Mouse (Mus musculus): ENCODE results near the gene Nin. TPM values are rescaled to one million over a fixed set of nuclear protein-coding genes. Genes with fewer than 3 reads are reported as not detected.

Gene Nin
- total RNA-seq, 2 experiments from 2014 or later, result 21.0 to 32.1 TPM

DNA sequence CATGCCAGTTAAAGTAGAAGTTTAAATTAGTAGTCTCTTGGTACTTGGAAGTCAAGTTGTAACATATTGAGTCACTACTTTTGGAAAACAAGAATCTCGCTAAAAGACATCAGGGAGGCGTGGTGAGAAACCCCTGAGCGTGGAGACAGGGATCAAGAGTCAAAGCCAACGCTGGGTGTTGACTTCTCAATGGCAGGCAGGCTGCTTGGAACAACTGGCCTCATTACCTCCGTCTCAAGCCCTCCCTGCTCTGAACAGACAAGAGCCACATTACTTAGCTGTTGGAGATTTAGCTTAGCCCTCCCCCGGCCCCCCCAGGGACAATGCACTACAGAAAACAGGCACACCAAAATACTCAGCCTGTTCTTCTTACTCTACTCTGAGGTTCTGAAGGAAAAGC lies 72.5 kb downstream of the Nin start:
- intact Hi-C loops (cut with DNase I; ENCODE audit: low total_unique reads), result no loop called here
- DNase-seq, result no peak

DNA sequence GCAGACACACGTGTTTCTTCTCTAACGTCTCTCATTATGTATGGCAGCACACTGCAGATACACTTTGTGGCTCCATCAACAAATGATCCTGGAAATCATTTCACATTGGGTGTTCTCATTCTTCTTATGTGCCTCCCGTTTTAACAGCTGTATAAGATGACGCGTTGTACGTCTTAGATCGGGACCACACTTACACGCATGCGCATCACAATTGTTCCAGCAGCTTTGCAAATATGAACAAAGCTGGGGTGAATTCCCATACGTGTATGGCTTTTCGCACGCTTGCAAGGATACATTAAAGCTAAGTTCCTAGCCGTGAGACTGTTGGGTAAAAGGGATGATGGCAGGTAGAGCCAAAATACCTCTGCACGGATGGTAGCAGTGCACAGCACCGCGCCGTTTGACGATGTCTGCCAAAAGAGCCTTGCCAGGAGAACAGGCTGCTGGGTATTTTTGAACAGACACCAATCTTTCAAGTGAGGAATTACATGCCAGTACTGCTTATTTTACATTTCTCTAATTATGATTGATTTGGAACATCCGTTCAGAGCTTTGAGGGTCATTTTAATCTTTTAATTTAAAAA lies 76.7 kb downstream of the Nin start:
- intact Hi-C loops (cut with DNase I; ENCODE audit: low total_unique reads), result no loop called here
- DNase-seq, result no peak

DNA sequence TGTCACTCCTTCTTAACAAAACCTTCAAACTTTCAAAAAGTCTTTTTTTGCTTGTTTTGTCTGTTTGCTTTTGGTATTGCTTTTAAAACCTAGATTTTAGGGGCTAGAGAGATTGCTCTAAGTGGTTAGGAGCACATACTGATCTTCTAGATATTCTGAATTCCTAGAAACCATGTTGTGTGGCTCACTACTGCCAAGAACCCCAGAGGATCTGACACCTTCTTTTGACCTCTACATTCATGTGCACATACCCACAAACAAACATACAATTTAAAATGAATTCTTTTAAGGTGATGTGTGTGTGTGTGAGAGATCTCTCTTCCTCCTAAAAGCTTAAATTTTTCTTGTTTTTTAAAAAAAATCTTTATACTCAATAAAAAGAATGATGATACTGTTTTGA lies 87.3 kb downstream of the Nin start:
- no peak for DNase-seq
- intact Hi-C loops (cut with DNase I; ENCODE audit: low total_unique reads), result no loop called here

DNA sequence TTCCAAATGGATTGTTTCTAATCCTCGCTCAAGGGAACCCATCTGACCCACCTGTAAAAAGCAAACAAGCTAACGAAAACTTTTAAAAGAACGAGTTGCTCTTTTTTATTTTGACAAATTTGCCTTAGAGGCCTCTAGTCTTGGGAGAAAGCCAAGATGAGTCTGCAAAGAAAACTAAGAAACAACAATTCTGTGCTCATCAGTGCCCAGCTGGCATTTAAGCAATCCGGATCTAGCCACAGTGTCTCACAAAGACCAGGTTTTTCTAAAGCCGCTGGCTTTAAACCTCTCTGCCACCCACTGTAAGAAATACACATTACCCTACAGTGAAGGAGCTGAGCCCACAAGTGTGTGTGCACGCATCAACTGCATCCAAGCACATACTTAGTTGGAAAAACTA lies 88.1 kb downstream of the Nin start:
- intact Hi-C loops (cut with DNase I; ENCODE audit: low total_unique reads), result no loop called here
- no peak for DNase-seq

DNA sequence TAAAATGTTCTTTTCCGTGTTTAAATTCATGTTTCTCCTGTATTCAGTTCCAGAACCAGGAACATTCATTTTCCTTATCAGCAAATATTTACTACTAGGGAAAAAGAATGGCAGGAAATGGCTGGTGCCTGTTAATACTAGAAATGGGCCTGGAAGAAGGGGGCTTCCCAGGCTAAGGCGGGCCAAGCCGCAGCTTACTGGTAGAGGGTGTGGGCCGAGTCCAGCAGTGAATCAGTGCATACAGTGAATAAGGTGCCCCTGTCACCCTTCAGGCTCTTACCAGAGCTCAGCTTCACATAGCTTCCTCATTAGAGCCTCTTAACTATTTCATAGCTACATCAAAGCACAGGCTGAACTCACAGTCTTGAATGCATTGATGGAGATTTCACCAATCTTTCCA lies 89.9 kb downstream of the Nin start:
- DNase-seq, result no peak
- intact Hi-C loops (cut with DNase I; ENCODE audit: low total_unique reads), result no loop called here

DNA sequence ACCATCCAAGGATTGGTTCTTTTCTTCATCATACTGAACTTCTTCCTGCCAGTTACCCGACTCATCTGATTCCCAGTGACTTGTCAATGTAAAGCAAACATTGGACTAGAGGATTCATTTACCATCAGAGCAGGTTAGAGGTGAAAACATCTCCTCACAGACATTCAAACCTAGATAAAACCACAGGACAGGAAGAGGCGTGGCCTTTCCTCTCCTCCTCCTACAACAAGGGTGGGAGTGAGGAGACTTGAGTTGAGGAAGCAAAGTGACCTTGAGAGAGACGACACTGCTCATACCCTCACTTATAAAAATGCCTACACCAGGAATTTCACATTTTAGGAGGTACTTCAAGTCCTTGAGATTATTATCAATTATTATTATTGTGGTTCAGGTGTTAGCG lies 95.4 kb downstream of the Nin start:
- DNase-seq, result no peak
- intact Hi-C loops (cut with DNase I; ENCODE audit: low total_unique reads), result no loop called here

DNA sequence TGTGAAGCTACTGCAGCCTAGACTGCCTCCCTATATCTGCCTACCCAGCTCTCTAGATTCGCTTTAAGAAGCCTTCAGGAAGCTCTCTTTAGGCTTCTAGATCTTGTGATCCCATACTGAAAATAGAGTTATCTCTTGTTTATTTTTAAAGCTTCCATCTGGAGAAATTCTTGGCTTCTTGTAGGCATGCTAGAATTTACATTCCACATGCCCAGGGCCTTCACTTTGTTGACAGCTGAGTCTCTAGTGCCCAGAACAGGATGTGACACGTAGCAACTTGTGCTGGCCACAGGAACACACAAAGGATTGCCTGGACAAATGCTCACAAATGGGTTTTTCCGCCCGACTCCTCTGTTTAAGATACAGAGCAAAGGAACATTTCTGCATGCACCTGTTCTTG lies 97.6 kb downstream of the Nin start:
- no peak for DNase-seq
- intact Hi-C loops (cut with DNase I; ENCODE audit: low total_unique reads), result no loop called here

DNA sequence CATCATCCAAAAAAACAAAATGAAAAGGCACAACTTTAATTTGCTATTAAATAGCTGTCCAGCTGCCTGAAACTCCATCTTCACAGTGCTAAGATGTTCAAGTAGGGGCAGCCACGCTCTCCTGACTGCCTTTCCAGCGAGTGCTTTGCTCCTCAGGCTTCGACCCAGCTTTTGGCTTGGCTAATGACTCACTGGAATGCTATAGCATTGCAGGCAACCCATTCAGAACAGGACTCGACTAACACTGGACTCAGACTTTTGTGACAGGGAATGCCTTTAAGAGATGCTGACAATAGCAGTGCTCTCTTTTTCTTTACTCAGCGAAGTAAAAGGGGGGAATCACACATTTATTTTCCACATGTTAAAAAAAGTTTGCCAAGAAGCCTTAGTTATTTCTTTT lies 101.8 kb downstream of the Nin start:
- DNase-seq, result no peak
- intact Hi-C loops (cut with DNase I; ENCODE audit: low total_unique reads), result no loop called here

DNA sequence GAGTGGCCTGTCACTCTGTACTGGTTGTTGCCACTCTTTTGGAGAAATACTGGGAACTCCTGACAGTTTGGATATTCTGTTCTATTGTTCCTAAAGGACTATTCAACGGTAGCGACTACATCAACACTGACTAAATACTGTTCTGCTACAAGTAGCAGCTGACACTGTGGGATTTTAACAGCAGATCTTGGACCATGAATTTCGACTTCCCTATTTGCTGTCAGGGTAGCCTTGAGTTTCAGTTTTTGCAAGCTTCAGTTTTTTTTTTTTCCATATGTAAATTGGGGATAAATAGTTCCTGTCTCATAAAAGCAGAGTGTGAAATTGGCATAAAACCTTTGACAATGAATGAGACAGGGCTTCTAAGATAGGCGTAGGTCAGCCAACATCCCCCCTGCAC lies 103.2 kb downstream of the Nin start:
- no peak for DNase-seq
- intact Hi-C loops (cut with DNase I; ENCODE audit: low total_unique reads), result no loop called here

DNA sequence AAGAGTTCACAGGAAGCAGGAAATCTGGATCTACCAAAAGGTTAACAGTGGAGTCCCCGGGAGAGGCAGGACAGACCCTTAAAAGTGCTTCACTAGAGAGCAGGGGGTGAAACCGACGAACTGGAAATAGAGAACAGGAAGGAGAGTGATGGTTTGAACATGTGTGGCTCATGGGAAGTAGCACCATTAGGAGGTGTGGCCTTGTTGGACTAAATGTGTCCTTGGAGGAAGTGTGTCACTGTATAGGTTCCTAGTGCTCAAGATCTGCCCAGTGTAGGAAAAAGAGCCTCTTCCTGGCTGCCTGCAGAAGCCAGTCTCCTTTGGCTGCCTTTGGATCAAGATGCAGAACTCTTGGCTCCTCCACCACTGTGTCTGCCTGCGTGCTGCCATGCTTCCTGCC lies 108.4 kb downstream of the Nin start:
- no peak for DNase-seq
- intact Hi-C loops (cut with DNase I; ENCODE audit: low total_unique reads), result no loop called here

DNA sequence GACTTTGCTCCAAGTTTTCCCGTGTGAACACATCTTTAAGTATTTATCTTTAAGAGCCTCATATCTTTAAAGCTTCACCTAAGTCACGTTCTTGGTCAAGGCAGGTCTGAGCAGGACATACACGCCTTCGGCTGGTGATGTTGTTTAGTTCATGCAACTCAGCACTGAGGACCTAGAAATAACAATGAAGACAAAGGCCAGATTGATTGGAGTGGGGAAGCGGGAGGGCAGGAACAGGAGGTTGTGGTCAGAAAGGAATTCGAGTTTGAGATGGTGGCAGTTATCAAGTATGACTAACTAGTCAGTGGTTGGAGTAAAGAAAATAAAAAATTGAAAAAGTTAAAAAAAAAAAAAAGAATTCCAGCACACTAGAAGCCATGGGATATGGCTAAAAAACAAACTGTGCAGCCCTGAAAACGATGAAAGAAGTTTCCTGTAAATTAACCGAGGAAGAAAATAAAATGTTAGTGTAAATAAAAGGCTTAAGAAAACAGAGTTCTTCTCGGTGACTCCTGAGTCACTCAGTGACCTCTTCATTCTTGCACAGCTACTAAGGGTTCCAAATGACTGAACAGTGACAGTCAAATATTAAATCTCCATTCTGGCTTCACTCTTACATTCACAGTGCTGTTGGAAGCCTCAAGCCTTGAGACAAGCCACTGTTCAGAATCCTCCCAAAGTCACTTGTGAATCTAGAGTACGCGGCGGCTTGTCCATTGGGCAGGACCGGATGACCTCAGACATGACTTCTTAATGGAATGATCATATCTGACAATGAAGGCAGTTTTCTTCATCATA lies 115.1 kb downstream of the Nin start:
- intact Hi-C loops (cut with DNase I; ENCODE audit: low total_unique reads), result no loop called here
- no peak for DNase-seq

DNA sequence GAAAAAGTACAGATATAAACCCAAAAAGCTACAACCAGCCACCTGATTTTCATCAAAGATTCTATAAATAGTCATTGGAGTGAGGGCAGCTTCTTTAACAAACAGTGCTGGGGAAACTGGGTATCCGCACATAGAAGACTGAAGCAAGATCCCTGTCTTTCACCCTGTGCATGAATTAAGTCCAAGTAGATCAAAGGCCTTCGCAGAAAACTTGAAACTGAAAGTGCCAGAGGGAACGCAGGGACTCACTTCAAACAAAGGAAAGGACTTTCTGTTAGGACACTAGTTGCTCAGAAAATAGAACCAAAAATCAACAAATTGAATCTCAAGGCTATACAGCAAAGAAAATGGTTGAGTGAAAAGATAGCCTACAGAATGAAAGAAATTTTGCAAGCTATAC lies 118.1 kb downstream of the Nin start:
- no peak for DNase-seq
- intact Hi-C loops (cut with DNase I; ENCODE audit: low total_unique reads), result no loop called here

DNA sequence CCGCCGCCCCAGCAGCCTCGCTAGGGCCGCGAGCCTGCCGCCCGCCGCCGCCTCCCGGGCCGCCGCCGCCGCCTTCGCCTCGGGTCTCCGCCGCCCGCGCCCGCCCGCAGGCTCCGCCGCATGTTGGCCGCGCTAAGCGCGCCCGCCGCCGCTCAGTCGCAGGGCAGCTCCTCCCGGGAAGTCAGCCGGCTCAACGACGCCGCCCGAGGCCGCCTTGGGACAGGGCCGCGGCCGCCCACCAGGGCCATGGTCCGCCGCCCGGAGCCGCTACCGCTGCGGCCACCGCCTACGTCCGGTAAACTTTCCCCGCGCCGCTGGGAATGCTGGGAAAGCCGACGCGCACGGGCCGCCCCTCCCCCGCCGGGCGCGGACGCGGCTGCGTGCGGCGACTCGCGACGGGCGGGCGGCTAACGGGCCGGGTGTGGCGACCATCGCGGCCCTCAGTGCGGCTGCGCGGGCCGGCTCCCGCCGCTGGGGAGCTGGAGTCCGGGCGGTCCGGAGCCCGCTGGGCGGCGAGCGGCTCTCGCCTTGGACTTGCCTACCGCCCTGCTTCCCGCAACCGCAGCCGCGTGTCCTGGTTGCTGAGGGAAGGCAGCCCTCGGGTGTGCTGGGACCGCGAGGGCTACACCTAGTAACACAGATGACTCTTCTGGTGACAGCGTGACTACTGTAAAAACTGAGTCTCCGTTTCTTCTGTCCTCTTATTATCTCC lies 126.6 kb downstream of the Nin start, which contains the start of gene Sav1:
Gene Sav1 (minus strand): TSS at position 217 of the 712 bp plus-strand sequence.
- intact Hi-C loops (cut with DNase I; ENCODE audit: low total_unique reads), result no loop called here
- peak; percentile 92 for DNase-seq

DNA sequence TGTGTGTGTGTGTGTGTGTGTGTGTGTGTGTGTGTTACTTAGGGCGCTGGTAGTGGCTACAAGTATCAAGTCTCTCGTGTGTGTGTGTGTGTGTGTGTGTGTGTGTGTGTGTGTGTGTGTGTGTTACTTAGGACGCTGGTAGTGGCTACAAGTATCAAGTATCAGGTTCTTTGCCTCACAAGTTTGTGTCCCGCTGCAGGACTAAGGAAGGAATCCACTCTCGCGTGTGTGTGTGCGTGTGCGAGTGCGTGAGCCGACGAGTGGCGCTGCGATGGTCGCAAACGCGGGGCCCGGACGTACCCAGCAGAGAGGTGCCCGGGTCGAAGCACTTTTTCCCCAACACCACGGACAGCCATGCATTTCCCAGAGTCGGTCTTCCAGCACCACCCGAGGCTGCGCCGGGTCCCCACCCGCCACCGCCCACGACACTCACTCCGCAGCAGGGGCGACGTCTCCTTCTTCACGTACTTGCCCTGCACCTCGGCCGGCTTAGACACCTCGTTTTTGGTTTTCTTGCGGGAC lies 127.2 kb downstream of the Nin start:
- peak; percentile 31 for DNase-seq
- intact Hi-C loops (cut with DNase I; ENCODE audit: low total_unique reads), result no loop called here

DNA sequence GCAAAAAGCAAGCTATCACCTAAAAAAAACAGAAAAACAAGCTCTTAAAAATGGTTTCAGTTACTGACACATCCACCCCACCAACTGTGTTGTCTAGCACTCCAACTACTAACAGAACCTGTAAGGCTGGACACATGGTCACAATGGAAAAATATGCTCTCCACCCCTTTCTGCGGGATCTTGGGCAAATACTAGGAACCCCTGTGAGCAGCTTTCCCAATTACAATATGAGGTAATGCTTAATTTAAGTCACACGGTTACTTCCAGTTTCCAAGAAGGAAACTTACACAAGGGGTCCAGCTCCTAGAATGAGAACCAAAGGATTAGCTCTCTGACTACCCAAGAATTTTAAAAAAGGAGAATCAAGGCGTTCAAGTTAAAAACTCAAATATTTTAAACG lies 128.0 kb downstream of the Nin start:
- intact Hi-C loops (cut with DNase I; ENCODE audit: low total_unique reads), result no loop called here
- no peak for DNase-seq

DNA sequence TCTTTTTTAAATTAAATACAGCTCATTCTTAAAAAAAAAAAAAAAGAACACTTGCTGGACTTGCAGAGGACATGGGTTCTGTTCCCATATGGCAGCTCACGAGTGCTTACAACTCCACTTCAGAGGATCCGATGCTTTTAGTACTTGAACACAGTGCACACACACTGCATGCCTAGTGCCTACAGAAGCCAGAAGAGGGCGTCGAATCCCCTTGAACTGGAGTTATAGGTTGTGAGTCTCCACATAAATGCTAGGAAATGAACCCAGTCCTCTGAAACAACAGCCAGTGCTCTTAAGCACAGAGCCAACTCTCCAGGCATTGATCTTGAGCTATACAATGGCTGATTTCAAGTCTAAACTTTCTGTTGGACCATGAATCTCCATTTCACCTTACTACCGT lies 130.6 kb downstream of the Nin start:
- intact Hi-C loops (cut with DNase I; ENCODE audit: low total_unique reads), result no loop called here
- no peak for DNase-seq

DNA sequence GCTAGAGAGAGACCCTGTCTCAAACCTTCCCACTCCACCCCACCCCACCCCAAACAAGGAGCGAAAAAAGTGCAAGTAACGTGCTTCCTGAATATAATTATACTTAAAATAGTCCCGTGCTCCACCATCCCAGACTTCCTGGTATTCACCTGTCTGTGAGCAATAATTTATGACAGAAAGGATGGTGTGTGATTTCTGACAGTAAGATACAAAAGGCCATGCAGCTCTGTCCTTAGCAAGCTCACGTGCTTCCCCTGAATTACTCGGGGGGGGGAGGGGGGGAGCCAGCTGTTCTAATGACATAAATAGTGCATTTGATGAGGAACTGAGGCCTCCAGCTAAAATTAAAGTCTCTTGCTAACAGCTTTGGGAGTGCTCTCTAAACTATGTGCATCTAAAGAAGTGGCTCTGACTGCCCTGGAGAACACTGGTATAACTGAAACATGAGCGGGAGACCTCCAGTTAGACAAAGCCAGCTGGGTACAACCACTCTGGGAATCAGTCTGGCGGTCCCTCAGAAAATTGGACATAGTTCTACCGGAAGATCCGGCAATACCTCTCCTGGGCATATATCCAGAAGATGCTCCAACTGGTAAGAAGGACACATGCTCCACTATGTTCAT lies 136.0 kb downstream of the Nin start:
- no peak for DNase-seq
- intact Hi-C loops (cut with DNase I; ENCODE audit: low total_unique reads), result no loop called here

DNA sequence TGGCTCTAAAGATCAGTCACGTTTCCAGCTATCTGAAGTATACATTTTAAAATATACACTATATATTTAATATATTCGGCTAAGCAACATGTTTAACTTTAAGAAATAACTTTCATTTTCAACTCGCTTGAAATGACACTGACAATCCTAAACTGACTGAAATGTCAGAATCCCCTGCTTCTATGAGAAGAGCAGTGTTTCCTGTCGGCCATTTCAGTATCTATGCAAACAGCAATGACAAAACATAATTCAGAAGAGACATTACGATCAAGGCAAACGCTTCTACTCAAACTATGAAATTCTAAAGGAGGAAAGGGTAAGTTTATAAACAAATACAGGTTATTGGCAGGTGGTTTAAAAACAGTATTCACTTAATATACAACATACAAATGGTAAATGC lies 136.8 kb downstream of the Nin start:
- intact Hi-C loops (cut with DNase I; ENCODE audit: low total_unique reads), result no loop called here
- DNase-seq, result no peak

DNA sequence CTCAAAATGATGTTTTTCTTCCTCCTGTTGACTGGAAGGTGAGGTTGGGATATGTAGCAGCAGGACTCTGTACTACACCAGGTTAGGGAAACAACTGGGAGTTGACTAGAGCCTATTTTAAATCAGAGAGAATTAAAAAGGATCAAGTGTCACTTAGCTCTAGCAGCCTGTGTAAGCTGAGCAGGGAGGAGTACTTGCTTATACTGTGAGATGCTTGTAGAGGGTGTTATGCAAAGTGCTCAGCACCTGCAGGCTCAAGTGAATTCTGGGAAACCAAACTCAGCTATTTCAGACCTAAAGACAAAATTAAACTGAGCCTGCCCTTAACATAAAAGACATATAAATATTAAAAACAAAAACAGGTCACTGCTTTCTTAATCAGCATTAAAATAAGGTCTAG lies 139.9 kb downstream of the Nin start:
- DNase-seq, result no peak
- intact Hi-C loops (cut with DNase I; ENCODE audit: low total_unique reads), result no loop called here

DNA sequence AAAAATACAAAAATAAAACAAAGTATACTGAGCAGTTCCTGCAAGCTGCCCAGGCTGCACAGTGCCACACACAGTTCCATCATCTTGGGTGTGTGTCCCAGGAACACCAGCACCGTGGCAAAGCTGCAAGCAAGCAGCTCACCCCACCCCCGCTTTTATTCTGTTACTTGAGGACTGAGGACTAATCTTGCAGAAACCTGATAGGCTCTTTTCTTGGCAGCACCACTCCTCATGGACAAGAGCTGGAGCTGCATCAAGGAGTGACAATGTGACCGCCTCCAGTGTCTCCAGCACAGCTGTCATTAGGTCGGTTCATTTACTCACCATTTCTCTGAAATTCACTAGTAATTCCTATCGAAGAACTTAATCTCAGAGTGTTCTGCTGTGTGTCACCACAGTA lies 145.4 kb downstream of the Nin start:
- intact Hi-C loops (cut with DNase I; ENCODE audit: low total_unique reads), result loop anchor here (10.0 kb wide), 1 partner anchor 87 kb away; no protein-coding TSS in a partner anchor
- peak; percentile 51 for DNase-seq
